Mouse (Mus musculus): ENCODE data around the gene Ptpro.

Gene Ptpro

GRCm38 (mm10) chr6:137294973-137295820 lies 43.1 kb downstream of the Ptpro start:
- no peak for DNase-seq

GRCm38 (mm10) chr6:137302561-137302960 lies 50.4 kb downstream of the Ptpro start:
- DNase-seq, result no peak

GRCm38 (mm10) chr6:137303824-137304223 lies 51.7 kb downstream of the Ptpro start:
- DNase-seq, result no peak

GRCm38 (mm10) chr6:137315265-137315664 lies 63.1 kb downstream of the Ptpro start:
- no peak for DNase-seq

GRCm38 (mm10) chr6:137316358-137316757 lies 64.2 kb downstream of the Ptpro start:
- DNase-seq, result no peak

GRCm38 (mm10) chr6:137317509-137317908 lies 65.4 kb downstream of the Ptpro start:
- DNase-seq, result no peak

- DNase-seq, result no peak
Measured at GRCm38 (mm10) chr6:137318242-137318861, 66.2 kb downstream of the Ptpro start.

GRCm38 (mm10) chr6:137319658-137320057 lies 67.5 kb downstream of the Ptpro start:
- no peak for DNase-seq

- DNase-seq, result peak in 1 of 2 experiments; percentile 31
Measured at GRCm38 (mm10) chr6:137327718-137328117, 75.6 kb downstream of the Ptpro start.

- no peak for DNase-seq
Measured at GRCm38 (mm10) chr6:137328228-137328627, 76.1 kb downstream of the Ptpro start.

GRCm38 (mm10) chr6:137330782-137331181 lies 78.7 kb downstream of the Ptpro start:
- no peak for DNase-seq

- no peak for DNase-seq
Measured at GRCm38 (mm10) chr6:137331826-137332225, 79.7 kb downstream of the Ptpro start.

- no peak for DNase-seq
Measured at GRCm38 (mm10) chr6:137339071-137339470, 87.0 kb downstream of the Ptpro start.

GRCm38 (mm10) chr6:137343688-137344441 lies 91.7 kb downstream of the Ptpro start:
- DNase-seq, result no peak

GRCm38 (mm10) chr6:137360166-137360565 lies 108.0 kb downstream of the Ptpro start:
- DNase-seq, result no peak

- DNase-seq, result no peak
Measured at GRCm38 (mm10) chr6:137362216-137362615, 110.1 kb downstream of the Ptpro start.

GRCm38 (mm10) chr6:137364681-137365080 lies 112.6 kb downstream of the Ptpro start:
- DNase-seq, result peak; percentile 45 to 56

GRCm38 (mm10) chr6:137365637-137366036 lies 113.5 kb downstream of the Ptpro start:
- DNase-seq, result no peak

GRCm38 (mm10) chr6:137370745-137371144 lies 118.6 kb downstream of the Ptpro start:
- peak; percentile 13 to 54 for DNase-seq

- DNase-seq, result no peak
Measured at GRCm38 (mm10) chr6:137371455-137371854, 119.3 kb downstream of the Ptpro start.

GRCm38 (mm10) chr6:137373920-137374319 lies 121.8 kb downstream of the Ptpro start:
- DNase-seq, result no peak

- DNase-seq, result peak in 1 of 2 experiments; percentile 6
Measured at GRCm38 (mm10) chr6:137382546-137382945, 130.4 kb downstream of the Ptpro start.

GRCm38 (mm10) chr6:137386344-137386743 lies 134.2 kb downstream of the Ptpro start:
- DNase-seq, result no peak

Data from kidney, postnatal 25 days (tissue).